Mouse (Mus musculus) neutrophil, adult 5-6 weeks (primary cell): ENCODE data around the gene Lrg1. TPM values are rescaled to one million over a fixed set of nuclear protein-coding genes. Genes with fewer than 3 reads are reported as not detected.

Source experiments
- ATAC-seq: fragments of 151-379, 151-347 bp; 2 replicates; pipeline ENCODE4 v1.8.0; 2017; ENCODE audit warnings: mild to moderate bottlenecking, moderate TSS enrichment; ENCODE audit not compliant: insufficient number of reproducible peaks, poor library complexity, low FRiP score, severe bottlenecking; ENCODE audit errors: extremely low read depth
- total RNA-seq: library from RNA; stranded (forward); fragments of 200-1000 nt; gene quantifications from 2 replicates; pipeline ENCODE4 v1.2.3, GENCODE M21; 2017

Gene Lrg1
- total RNA-seq, 1 experiment from 2014 or later = 126 TPM

DNA sequence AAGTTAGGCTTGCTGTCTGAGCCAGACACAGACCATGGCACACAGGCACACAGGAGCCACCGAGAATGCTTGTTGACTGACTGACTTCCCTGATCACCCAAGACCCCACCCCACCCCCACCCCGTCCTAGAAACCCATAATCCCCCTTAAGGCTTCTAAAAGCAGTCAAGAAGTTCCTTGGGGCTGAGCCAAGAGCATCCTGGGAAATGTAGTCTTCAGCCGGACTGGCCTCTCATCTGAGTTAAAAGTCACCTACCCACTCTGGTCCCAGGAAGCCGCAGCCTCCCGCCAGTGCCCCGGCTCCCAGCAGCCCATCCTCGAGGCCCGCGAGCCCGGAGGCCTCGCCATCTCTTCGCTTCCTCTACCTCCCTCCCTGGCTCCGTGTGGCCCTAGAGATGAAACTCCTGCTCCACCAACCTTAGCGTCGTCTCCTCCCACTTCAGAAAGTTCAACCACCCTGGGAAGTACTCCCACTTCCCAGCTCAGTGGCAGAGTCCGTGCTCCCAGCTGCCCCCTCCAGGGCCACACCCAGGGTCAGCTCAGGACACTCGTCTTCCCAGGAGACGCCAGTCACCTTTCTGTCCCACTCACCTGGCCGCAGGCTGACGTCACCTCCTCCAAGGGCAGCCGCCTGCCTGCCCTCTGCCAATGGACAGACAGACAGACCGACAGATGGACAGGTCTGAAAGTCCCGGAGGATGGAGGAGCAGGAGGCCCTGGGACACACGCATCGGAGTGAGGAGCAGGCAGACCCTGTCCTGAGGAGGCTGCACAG lies 16.2 kb upstream of the Lrg1 start:
- no peak for ATAC-seq

DNA sequence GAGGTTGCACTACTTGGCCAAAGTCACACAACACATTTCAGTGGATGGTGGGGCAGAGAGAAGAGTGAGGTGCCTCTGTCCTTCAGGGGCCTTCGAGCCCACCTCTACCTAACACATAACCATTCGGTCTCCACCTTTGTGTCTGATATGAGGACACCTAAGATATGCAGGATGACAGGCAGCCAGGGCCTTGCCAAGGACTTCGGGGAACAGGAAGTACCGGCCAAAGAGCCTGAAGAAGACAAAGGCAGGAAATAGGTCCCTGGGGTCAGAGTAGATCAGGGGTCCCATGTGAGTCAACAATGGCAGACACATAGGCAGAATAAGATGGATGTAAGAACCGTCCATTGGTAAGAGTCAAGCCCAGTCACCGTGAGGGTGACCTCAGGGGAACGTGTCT lies 14.8 kb upstream of the Lrg1 start:
- no peak for ATAC-seq

DNA sequence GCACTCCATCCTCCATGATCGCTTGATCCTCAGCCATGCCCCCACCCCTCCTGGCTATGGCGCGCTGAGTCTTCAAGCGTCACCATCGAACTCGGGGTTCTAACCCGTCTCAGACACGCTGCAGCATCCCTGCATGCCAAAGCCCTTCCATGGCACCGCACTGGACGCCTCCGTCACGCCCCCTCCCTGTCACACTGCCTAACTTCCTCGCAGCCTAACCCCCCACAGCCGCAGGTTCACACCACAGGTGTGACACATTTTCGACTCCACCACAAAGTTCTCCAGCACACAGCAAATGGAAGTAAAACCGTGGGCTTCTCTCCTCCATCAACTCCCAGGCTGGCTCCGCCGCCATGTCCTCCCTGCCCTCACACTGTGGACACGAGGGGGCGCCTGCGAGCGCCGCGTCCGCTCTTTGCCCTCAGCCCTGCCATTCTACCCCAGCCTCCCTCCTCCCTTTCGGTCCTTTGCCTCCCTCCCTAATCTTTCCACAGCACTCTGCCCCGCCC lies 12.7 kb upstream of the Lrg1 start:
- peak; percentile 47 for ATAC-seq

DNA sequence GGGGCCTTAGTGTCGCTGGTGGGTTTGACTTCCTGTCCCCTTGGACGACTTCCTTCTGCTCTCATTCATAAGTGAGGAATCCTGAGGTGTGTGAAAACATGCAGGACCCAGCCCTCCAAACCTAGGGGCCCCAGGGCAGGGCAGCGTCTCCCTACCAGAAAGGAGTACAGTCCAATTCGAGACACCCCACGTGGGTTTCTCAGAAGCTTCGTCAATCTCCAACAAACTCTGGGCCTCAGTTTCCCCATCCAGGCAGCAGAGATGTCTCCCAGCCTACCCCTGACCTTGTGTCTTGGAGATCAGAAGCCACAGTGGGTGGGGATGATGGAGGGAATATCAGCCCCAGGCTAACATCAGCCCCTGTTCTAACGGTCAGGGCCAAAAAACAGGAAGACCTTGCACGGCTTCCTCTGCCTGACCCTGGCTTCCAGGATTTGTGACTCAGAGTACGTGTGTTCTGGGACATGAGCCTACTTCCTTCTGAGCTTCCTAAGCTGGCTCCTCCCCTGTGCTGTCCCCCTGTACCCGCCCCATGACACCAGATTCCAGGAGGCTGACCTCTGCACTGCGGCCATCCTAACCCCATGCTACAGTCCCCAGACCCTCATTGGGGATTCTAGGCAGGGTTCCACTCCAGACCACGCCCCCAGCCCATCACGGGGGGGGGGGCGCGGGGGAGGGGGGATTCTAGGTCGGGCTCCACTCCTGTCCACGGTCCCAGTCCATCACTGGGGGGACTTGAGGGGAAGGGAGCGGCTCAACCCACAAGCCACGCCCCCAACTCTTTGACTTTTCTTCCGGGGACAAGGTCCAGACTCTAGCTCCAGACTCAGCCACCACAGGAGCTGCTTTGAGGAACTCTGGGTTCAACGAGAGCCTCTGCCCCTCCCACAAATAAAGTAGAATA lies 11.9 kb upstream of the Lrg1 start:
- ATAC-seq = peak; percentile 64

DNA sequence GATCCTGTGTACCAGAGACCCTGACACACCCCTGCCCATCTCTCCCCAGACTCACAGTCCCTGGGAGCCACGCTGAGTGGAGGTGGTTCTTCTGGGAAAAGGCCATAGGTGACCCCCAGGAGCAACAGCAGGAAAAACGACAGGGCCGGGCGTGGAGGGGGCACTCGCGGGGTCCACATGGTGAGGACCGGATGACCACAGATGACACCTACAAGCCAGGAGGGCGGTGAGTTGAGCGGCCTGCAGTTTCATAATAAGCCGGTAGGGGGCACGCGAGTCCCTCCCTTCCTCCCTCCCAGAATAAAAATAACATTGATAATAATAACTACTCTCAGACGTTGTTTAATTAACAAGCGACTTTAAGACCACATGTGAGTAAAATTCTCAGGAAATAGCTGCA lies 10.9 kb upstream of the Lrg1 start:
- peak; percentile 41 for ATAC-seq

DNA sequence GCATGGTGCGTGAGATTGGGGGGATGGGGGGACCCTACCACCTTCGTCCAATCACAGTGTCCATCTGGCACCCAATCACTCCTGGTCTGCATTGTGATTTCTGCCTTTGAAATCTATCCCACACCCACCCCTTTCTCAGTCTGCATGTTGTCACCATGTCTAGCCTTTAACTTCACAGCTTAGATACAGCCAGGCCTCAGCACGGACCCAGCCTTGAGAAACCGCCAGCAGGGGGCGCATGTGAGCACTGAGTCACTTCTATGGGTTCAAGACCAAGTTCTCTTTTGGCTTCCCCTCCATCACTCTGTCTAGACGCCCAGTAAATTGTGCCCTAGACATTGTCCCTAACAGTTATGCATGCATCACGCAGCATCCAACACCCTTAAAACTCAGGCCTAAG lies 10.0 kb upstream of the Lrg1 start:
- 0 out of 2 replicates have a peak, but pooled peaks have one; percentile 9 for ATAC-seq

DNA sequence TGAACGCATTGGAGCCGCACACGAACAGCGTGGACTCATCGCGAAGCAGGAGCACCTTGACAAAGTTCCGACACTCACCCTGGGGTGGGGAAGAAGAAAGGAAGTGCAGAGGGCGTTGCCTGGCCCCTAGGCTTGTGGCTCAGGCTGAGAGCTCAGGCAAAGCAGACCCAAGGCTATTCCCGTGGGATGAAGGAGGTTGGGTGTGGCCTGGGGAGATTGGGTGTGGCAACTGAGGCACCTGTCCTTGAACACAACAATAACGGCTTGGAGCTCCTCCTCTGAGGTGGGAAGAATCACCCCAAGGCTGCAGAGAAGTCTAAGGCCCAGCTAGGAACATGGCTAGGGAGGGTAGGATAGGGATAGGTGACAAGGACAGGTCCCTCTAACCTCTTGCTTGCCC lies 9.3 kb upstream of the Lrg1 start:
- no peak for ATAC-seq

DNA sequence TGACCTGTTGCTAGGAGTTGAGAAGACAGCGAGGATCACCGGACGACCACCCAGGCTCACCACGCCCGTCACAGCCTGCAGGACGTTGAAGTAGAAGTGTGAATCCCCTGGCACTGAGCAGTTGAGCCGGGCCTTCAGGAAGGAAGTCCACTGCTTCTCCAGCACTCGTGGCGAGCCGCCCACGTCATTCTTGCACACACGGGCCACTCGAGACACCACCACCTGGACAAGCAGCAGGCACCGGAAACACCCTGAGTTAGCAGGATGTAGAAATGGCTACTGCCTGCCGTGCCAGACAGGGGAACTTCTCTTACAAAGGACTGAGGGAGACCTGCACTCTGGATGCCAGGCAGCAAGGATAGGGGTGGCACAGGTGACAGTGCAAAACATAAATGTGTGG lies 6.4 kb upstream of the Lrg1 start:
- peak; percentile 17; the same call in 1 of the 2 replicates for ATAC-seq

DNA sequence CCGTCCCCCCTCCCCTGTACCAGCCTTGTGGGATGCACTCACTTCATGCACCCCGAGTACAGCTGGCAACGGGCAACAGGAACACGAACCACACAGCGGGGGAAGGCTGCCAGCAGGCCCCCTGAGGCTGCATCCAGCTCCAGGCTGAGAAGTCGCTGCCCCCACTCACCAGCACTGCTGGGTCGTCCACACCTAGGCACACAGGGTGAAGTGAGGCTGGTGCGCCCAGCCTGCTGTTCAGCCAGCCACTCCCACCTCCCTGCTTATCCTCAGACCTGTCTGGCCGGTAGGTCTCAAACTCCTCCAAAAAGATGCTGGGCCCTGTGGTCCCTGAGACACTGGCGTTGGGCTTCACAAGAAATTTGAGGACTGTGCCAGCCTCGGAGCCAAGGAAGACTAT lies 4.4 kb upstream of the Lrg1 start:
- no peak for ATAC-seq

DNA sequence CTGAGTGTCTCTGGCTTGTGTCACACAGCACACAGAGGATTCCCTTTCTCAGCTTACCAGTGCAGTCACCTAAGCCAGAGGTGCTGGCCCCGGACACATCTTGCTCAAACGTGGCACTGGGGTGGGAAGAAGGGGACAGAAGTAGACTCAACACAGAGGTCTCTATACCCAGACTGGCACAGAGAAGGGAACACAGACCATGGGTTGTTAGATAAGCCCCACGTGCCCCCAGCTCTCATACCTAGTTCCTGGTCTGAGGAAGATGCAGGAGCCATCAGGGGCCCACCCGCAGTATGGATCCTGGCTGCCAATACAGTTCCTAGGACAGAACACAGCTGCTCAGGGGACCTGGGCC lies 3.5 kb upstream of the Lrg1 start:
- no peak for ATAC-seq

DNA sequence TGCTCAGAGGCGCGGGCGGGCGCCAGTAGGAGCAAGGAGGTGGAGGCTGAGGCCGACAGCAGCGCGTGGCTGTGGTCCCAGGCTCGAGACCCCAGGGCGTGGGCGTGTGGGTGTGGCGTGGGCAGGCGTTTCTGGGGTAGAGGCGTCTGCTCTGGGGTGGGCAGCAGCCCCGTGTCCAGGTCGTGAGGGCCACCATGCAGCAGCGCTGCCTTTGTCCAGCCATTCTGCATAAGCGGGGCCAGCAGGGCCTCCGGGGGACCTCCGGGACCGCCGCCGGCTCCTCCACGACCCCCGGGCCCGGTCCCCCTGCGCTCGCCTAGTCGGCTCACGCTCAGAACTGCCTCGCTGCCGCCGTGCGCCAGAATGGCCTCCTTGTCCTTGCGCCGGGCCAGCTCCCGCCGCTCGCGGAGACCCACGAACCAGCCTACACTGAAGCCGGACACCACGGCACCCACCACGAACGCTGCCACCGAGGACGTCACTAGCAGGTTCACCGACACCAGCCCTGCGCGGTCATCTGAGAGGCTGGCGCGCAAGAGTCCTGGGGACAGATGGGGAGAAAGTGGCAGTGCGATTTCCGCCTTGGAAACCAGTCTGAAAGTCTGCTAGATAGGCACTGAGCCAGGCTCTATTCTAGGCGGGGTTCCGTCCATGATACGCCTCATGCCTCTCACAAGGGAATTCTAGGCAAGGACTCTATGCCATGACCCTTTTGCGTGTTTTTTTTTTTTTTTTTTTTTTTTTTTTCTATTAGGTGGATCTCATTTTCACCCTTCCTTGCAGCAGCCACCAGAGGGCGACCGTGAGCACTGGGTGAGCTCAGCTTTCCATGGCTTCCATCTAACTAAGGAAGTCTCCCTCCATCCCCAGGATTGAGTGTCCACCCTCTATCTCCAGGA lies 2.8 kb upstream of the Lrg1 start:
- peak; percentile 36; the same call in 1 of the 2 replicates for ATAC-seq

DNA sequence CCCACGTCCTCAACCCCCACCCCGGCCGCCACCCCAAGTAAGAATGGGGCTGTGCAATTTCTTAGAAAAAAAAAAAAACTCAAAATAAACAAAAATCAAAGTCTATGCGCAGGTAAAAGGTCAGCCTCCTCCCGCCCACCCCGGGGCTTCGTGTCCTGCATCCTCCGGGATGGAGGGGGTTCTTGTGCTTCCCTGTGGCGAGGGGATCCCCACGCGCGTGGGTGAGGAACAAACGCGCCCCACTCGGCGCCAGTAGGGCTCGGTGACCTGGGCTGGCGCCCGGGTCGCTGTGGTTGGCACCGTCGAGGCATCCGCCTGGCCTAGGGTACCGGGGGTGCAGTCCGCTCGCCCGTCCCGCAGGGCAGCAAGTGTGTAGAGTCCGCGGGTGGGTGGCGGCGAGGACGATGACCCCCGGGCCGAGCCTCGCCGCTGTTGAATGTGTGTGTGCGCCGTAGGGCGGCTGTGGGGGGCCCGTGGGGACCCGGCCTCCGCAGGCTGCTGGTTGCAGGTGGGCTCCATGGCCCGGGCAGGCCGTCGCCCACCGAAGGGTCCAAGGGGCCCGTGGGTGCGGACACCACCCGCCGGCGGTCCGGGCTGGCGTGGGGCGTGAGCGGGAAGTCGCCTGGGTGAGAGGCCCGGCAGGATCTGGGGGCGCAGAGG lies 2.0 kb upstream of the Lrg1 start:
- ATAC-seq = no peak

DNA sequence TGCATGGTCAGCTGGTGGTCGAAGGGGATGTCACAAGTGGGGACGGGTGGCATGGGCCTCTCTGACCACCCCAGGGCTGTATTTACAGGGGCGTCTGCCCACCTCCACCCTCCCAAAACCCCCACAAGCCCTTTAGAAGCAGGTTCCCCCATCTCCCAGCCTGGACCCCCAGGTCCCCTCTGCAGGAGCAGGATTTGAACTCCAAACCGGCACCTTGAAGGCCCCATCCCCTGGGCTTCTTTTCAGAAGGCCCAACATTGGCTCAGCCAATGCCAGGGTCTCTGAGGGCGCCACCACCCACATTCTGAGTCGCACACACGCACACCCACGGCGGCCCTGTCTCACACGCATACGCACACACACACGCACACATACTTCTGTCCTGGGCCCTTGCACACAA lies 1.4 kb upstream of the Lrg1 start:
- ATAC-seq = no peak

DNA sequence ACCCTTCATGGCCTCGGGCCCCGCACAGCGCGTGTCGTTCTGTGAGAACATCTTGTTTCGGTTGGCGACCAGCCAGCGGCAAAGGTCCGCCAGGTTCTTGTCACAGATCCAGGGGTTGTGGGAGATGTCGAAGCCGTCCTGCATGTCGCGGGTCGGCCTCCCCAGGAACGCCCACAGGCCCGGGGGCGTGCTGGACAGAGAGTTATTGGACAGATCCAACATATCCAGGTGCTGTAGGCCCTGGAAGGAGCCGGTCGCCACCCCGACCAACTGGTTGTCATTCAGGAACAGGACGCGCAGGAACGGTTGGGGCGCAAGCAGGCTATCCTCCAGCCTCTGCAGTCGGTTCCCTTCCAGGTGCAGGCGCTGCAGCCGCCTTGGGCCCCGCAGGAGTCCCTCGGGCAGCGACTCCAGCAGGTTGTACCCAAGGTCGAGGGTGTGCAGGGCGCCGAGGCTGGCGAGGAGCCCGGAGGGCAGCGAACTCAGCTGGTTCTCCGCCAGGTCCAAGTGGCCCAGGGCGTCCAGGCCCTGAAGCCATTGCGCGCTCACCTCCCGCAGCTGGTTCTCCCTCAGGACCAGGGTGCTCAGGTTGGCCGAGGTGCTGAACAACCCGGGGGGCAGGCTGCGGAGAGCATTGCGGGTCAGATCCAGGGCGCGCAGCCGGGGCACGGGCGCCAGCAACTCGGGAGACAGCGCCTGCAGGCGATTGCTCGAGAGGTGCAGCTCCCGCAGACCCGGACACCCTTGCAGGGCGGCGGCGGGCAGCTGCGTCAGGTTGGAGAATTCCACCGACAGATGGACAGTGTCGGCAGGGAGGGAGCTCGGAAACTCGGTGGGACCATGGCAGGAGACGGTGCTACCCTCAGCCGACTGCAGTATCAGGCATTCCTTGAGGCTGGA lies 1.6 kb downstream of the Lrg1 start:
- no peak for ATAC-seq

DNA sequence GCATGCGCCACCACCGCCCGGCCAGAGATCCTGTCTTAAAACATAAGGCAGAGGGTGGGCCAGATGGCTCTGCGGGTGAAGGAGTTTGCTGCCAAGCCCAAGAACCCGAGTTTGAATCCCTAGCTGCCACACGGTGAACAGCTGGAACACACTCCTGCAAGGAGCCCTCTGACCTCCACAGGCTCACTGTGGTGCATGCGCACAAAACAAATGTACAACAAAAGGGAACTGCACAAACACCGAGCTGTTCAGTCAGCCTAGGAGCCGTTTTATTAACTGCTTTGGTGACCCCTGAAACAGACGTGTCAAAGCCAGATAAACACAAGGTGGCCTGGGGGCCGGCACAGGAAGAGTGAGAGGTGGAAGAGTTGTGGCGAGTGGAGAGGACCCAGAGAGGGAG lies 2.4 kb downstream of the Lrg1 start:
- no peak for ATAC-seq

DNA sequence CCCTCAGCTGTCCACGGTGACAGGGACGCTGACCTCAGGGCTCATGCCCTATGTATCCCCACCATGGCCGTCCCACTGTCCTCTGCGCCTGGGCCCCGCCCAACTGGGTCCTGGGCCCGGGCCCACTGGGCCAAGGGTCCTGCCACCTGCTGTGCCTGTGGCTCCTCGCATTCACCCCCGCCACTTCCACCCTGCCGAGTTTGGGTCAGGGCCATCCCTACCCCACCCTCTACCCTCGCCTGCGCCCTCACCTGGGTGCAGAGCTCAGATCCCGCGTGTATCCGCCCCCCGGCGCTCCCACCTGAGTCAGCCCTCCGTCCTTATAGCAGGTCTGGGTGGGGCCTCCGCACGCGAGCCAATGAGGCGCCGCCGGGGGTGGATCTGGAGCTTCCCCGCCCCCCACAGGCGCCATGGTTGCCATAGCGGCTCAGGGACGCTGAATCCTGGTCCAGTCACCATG lies 4.5 kb downstream of the Lrg1 start, which contains the start of gene Plin5:
Gene Plin5 (minus strand): TSS at position 346 of the 460 bp plus-strand sequence.
- 0 out of 2 replicates have a peak, but pooled peaks have one; percentile 18 for ATAC-seq

DNA sequence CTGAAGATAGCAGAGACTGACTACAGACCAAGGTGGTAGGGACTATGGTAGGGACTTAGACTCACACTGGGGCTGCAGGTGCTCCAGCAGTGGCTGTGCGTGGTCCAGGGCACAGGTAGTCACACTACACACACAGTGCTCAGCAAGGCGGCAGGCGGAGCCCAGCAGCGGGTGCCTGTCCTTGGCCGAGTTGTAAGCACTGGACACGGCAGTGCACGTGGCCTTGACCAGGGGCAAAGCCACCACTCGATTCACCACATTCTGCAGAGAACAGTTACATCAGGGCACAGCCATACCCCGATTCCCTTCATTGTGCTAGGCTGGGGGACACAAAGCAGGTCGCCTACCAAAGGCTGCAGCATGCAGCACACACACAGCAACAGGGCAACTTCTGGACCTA lies 5.6 kb downstream of the Lrg1 start:
- no peak for ATAC-seq
